Mouse (Mus musculus): ENCODE results near the gene Psma6.

DNA sequence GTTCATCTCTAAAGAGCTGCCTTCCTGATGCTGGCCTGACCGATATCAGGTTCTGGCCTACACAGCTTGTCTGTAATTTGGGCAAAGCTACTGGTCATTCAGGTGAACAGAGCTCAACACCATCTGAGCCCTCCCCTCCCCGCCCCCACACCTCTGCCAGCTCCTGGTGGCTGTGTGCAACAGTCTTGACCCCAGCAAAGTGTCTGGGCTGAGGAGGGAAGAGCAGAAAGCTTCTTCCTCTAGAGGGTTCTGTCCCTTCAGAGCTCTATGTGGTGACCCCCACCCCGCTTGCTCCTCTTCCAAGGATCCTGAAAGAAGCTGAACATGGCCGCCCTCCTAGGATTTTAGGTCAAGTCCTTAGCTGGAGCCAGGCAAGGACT lies 62.3 kb downstream of the Psma6 start:
- TF ChIP-seq POLR2A (IDR thresholded peaks at IDR 0.05; ENCODE audit: borderline replicate concordance, insufficient read depth, low read length), result no peak
- no peak for TF ChIP-seq CTCF (IDR thresholded peaks at IDR 0.05; ENCODE audit: borderline replicate concordance, insufficient read depth, low read depth, low read length)
